Mouse (Mus musculus) liver, embryonic 14.5 days (tissue): ENCODE results near the gene AA986860.

Experiments
- CTCF ChIP-seq: IDR thresholded peaks from 2 replicates; pipeline ENCODE4 v1.5.1; 2016; ENCODE audit warnings: antibody characterized with exemption, low read depth, control low read depth
- EP300 ChIP-seq: IDR thresholded peaks from 2 replicates; pipeline ENCODE4 v1.6.1; 2016; ENCODE audit warnings: antibody characterized with exemption, low read depth

DNA sequence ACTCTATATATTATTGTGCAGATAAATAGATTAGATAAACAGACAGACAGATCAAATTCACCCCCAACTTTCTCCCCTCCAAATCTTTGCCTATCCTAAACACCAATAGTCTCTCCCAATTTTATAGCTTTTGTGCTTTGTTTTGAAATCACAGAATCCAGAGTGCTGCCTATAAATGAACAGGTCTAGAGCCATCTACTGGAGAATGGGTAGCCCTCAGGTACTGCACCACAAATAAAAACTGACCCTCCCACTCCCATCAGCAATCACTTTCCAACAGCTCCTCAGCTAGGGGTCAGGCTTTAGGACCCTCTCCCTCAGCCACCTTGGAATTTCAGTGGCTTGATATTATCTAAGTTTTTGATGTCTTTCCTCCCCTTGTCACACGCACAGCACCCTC, 44.9 kb downstream of the AA986860 start:
- TF ChIP-seq CTCF = peak; percentile 61
- TF ChIP-seq EP300 = no peak
